Mouse (Mus musculus): ENCODE measurements at regions not wholly inside any gene's neighbourhood (a gene's known extent, or its start where the extent isn't known, plus 50 kb on each side); places are given as distances from the start of the nearest gene placed in this dataset.
A peak's percentile ranks its signal among the peaks of the same experiment; 100 is the strongest.

DNA sequence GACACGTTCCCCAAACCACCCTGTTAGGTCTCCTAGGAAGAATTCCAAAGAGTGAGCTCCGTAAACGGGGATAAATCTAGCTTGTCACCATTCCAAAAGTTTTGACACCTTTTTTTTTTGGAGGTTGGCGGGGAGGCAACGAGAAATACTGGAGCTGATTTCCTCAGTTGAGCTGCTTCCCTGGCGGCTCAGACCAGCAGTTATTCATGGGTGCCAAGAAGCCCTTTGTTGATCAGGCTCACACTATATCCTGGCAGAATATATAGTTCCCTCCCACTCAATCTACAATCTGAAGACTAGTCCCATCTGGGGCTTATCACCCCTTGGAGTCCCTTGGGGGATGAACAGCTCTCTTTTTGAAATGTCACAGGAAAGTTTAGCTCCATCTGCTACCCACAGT lies 77.5 kb upstream of the Tiam2 start:
- Histone ChIP-seq H3K36me3 (ENCODE audit: control insufficient read depth, insufficient read depth) (no peaks in the 10 kb centered on the region), H3K4me2 (replicated peaks; ENCODE audit: low read depth) (no peak overlapping the region; the same call in 1 of the 2 replicates), H3K27me3 (replicated peaks; ENCODE audit: control insufficient read depth, insufficient read depth, low read length) (no peaks in the 10 kb centered on the region), H3K4me1 (replicated peaks; ENCODE audit: control insufficient read depth, insufficient read depth, low read length) (peaks cover 45% of the 10 kb centered on the region), H3K9ac (ENCODE audit: low read depth, low read length) (no peak overlapping the region), H3K27ac (ENCODE audit: low read depth, low read length) (peak overlapping the region; percentile 37), H3K9me3 (ENCODE audit: control insufficient read depth) (no peaks in the 10 kb centered on the region), H3K4me3 (ENCODE audit: low read depth, low read length) (no peak overlapping the region)
- TF ChIP-seq CTCF (IDR thresholded peaks at IDR 0.05; ENCODE audit: low read depth), result no peak
- ATAC-seq, result no peak
- WGBS, result 74% methylated on average over 6 of the region's 6 CpGs

DNA sequence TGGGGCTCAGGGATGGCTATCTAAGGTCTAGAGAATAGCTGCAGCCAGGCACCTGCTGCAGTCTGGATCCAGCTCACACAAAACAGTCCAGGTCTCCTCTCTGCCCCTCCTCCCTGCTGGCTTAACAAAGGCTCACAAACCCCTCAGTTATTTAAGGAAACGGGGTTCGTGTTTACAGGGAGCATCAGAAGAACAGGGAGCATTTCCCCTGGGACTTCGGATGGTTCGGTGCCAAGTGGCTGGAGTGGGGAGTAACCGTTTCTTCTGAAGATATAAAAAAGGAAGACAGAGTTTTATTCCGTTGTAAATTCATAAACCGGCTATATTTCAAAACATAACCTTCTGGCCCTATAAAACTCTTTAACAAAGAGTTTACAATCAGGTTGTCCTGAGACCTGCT lies 77.1 kb upstream of the Tiam2 start:
- no peak overlapping the region for H3K9ac ChIP-seq (ENCODE audit: low read depth, low read length)
- TF ChIP-seq CTCF (IDR thresholded peaks at IDR 0.05; ENCODE audit: low read depth), result no peak
- no peaks in the 10 kb centered on the region for H3K9me3 ChIP-seq (ENCODE audit: control insufficient read depth)
- peak overlapping the region; percentile 80 for H3K27ac ChIP-seq (ENCODE audit: low read depth, low read length)
- WGBS, result 29% methylated on average over 7 of the region's 7 CpGs
- H3K4me3 ChIP-seq (ENCODE audit: low read depth, low read length), result no peak overlapping the region
- peaks cover 40% of the 10 kb centered on the region for H3K4me1 ChIP-seq (replicated peaks; ENCODE audit: control insufficient read depth, insufficient read depth, low read length)
- ATAC-seq, result no peak
- H3K36me3 ChIP-seq (ENCODE audit: control insufficient read depth, insufficient read depth), result no peaks in the 10 kb centered on the region
- peak overlapping the region; percentile 21; the same call in 1 of the 2 replicates for H3K4me2 ChIP-seq (replicated peaks; ENCODE audit: low read depth)
- no peaks in the 10 kb centered on the region for H3K27me3 ChIP-seq (replicated peaks; ENCODE audit: control insufficient read depth, insufficient read depth, low read length)

DNA sequence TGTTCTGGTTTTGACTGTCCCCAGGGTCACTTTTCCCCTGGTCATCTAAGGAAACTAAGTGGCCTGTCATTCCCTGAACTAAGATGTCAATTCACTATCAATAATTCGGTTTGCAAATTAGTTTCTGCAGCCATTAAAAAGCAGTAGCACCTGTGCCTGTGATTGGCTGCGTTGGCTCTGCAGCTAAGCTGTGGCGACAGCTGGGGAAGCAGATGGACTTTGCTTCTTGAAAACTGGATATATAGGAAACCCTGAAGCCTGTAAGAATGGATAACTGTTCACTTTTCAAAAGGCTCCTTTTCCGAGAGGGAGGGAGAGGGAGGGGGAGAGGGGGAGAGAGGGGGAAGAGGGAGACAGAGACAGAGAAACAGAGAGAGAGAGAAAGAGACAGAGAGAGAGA lies 75.2 kb upstream of the Tiam2 start:
- Histone ChIP-seq H3K4me3 (ENCODE audit: low read depth, low read length) (no peak overlapping the region), H3K9me3 (ENCODE audit: control insufficient read depth) (no peaks in the 10 kb centered on the region), H3K9ac (ENCODE audit: low read depth, low read length) (no peak overlapping the region), H3K4me2 (replicated peaks; ENCODE audit: low read depth) (no peak overlapping the region), H3K36me3 (ENCODE audit: control insufficient read depth, insufficient read depth) (no peaks in the 10 kb centered on the region), H3K4me1 (replicated peaks; ENCODE audit: control insufficient read depth, insufficient read depth, low read length) (peaks cover 36% of the 10 kb centered on the region), H3K27me3 (replicated peaks; ENCODE audit: control insufficient read depth, insufficient read depth, low read length) (no peaks in the 10 kb centered on the region), H3K27ac (ENCODE audit: low read depth, low read length) (peak overlapping the region; percentile 70; the same call in 1 of the 2 replicates)
- WGBS, result 63% methylated on average over 4 of the region's 4 CpGs
- TF ChIP-seq CTCF (IDR thresholded peaks at IDR 0.05; ENCODE audit: low read depth), result no peak
- no peak for ATAC-seq

DNA sequence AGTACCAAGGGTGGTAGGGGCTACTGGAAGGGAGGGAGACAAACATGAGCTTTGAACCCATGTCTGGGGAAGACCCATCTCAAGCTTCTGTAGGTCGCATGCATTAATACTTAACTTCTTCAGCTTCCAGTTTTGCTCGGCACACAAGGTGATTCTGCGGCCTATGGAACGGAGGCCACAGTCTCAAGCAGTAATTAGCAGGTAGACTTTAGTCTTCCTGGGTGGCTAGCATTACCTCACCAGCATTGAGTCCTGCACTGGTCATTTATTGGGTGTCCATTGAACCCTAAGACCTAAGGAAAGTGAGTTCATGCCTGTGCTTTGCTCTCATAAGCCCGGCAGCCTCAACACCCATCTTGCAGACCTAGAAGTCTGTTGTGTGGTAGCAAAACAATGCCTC lies 74.4 kb upstream of the Tiam2 start:
- 47% methylated on average over 5 of the region's 5 CpGs for WGBS
- H3K9ac ChIP-seq (ENCODE audit: low read depth, low read length), result no peak overlapping the region
- H3K27me3 ChIP-seq (replicated peaks; ENCODE audit: control insufficient read depth, insufficient read depth, low read length), result no peaks in the 10 kb centered on the region
- peak; percentile 92 for ATAC-seq
- peak overlapping the region; percentile 70 for H3K27ac ChIP-seq (ENCODE audit: low read depth, low read length)
- no peaks in the 10 kb centered on the region for H3K9me3 ChIP-seq (ENCODE audit: control insufficient read depth)
- no peaks in the 10 kb centered on the region for H3K36me3 ChIP-seq (ENCODE audit: control insufficient read depth, insufficient read depth)
- no peak for TF ChIP-seq CTCF (IDR thresholded peaks at IDR 0.05; ENCODE audit: low read depth)
- H3K4me1 ChIP-seq (replicated peaks; ENCODE audit: control insufficient read depth, insufficient read depth, low read length), result peaks cover 28% of the 10 kb centered on the region
- no peak overlapping the region for H3K4me2 ChIP-seq (replicated peaks; ENCODE audit: low read depth)
- no peak overlapping the region for H3K4me3 ChIP-seq (ENCODE audit: low read depth, low read length)

DNA sequence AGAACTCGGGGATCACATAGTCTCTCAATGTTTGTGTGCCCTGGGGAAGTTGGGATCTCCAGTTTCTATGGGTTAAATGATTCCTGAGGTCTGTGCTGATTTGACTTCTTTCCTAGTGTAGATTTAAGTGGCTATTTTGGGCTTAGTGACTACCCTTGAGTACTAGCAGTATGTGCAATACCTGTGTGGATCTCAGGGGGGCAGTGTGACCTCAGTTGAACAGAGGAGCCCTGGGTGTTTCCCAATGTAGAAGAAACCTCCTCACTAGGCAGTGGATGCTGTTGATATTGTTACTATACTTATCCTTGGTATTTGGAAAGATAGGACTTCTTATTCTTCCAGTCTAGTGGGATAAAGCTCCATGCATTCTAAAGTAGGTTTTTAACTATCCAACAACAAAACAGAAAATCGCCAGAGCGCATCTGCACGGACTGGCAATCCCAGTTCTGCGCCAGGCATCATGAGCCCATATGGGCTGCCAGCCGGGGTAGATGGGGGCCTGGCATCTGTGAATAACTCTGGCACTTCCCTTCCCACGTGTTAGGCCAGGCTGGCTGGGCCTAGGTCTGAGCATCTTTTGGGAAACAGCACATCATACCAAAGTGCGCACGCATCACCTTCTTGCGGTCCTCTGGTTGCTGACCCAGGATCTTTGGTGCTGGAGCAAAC lies 72.7 kb upstream of the Tiam2 start:
- no peak for ATAC-seq
- no peak overlapping the region for H3K4me3 ChIP-seq (ENCODE audit: low read depth, low read length)
- no peak overlapping the region for H3K4me2 ChIP-seq (replicated peaks; ENCODE audit: low read depth)
- peak; percentile 71 for TF ChIP-seq CTCF (IDR thresholded peaks at IDR 0.05; ENCODE audit: low read depth)
- peaks cover 15% of the 10 kb centered on the region for H3K4me1 ChIP-seq (replicated peaks; ENCODE audit: control insufficient read depth, insufficient read depth, low read length)
- H3K9me3 ChIP-seq (ENCODE audit: control insufficient read depth), result no peaks in the 10 kb centered on the region
- no peaks in the 10 kb centered on the region for H3K36me3 ChIP-seq (ENCODE audit: control insufficient read depth, insufficient read depth)
- no peaks in the 10 kb centered on the region for H3K27me3 ChIP-seq (replicated peaks; ENCODE audit: control insufficient read depth, insufficient read depth, low read length)
- no peak overlapping the region for H3K27ac ChIP-seq (ENCODE audit: low read depth, low read length)
- WGBS, result 87% methylated on average over 10 of the region's 10 CpGs
- no peak overlapping the region for H3K9ac ChIP-seq (ENCODE audit: low read depth, low read length)

DNA sequence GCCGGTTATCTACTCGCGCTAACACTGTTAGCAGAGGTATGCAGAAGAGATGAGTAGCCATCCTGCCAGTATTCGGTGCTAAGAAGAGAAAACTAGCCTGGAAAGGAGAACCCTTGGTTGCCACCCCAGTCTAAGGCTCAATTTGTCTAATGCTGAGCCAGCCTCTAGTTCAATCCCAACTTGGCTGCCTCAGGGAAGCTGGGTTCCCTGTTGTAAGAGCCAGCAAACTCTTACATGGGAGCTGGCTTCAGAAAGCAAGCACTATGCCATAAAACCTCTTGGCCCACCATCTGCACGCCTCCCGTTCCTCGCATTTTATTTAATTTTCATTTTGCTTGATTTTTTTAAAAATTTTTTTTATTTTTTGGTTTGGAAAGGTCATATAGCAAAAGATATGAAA lies 69.6 kb upstream of the Tiam2 start:
- H3K27me3 ChIP-seq (replicated peaks; ENCODE audit: control insufficient read depth, insufficient read depth, low read length), result no peaks in the 10 kb centered on the region
- peaks cover 5% of the 10 kb centered on the region; the same call in 1 of the 2 replicates for H3K4me1 ChIP-seq (replicated peaks; ENCODE audit: control insufficient read depth, insufficient read depth, low read length)
- no peak overlapping the region for H3K4me2 ChIP-seq (replicated peaks; ENCODE audit: low read depth)
- H3K4me3 ChIP-seq (ENCODE audit: low read depth, low read length), result no peak overlapping the region
- H3K9ac ChIP-seq (ENCODE audit: low read depth, low read length), result no peak overlapping the region
- ATAC-seq, result no peak
- TF ChIP-seq CTCF (IDR thresholded peaks at IDR 0.05; ENCODE audit: low read depth), result no peak
- H3K36me3 ChIP-seq (ENCODE audit: control insufficient read depth, insufficient read depth), result no peaks in the 10 kb centered on the region
- WGBS, result 95% methylated on average over 7 of the region's 7 CpGs
- H3K9me3 ChIP-seq (ENCODE audit: control insufficient read depth), result no peaks in the 10 kb centered on the region
- H3K27ac ChIP-seq (ENCODE audit: low read depth, low read length), result no peak overlapping the region

All from intestine, postnatal 0 days (tissue).